Mouse (Mus musculus) heart, postnatal 10 days (tissue): ENCODE data around the gene Olfr122. TPM values are rescaled to one million over a fixed set of nuclear protein-coding genes. Genes with fewer than 3 reads are reported as not detected.

Experiments used
- DNase-seq, 2 experiments: peaks; one replicate each; pipeline ENCODE4 v3.0.0; 2021
- intact Hi-C: fragments of 180-260 bp; cut with DNase I; formaldehyde crosslinking; loops from one replicate; pipeline ENCODE4 v1.15.1; 2025
- total RNA-seq, 2 experiments: library from RNA; stranded (reverse); gene quantifications; 2 replicates each; pipeline ENCODE4 v1.2.3; 2021

The Olfr122 gene
- not detected for total RNA-seq

- intact Hi-C loops, result no loop called here
Observed at GRCm38 (mm10) chr17:37768307-37768706, at the start of gene Olfr122. Olfr122 (plus strand) TSS chr17:37768607.

DNA sequence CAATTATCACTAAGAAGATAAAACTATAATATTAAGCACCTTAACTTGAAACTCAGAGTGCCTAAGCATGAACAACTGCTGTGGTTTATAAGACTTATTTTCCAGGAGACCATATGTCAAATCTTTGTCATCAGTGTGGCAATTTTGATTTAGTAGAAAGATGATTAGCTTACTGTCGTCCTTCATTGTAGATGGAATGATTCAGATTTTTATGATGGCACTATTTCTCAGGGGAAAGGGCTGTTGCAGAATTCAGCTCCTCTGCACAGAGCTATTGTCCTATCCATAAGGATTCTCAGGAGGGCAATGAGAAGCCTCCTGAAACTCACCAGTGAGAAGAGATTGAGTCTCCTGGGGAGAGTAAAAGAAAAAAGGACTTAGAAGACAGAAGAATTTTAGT is 46.9 kb upstream of the Olfr122 start, which contains the start of gene Olfr120:
Gene Olfr120 (plus strand): TSS at position 301 of the 400 bp plus-strand sequence.
- DNase-seq, result no peak
- intact Hi-C loops, result no loop called here

More at GRCm38 (mm10) chr17:37768307-37768706, at the start of gene Olfr122:
- no peak for DNase-seq

DNA sequence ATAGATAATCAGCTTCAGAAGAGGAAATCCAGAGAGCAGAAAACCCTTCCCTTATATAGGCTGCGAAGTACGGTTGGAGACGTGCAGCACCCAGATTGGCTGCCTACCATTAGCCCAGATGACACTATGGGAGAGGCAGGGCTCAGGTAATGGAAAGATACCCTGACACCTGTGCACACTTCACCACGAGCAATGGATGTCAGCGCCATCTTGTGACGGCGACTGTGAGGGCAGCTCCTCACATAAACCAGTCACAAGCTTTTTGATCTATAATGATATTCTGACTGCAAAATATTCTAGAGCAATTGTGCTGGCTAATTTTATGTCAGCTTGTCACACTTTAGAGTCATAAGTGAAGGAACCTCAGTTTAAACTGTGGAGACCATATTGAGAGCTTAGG is 30.3 kb upstream of the Olfr122 start:
- intact Hi-C loops, result no loop called here
- DNase-seq, result no peak

- DNase-seq, result no peak
- intact Hi-C loops, result no loop called here
Observed at GRCm38 (mm10) chr17:37793229-37793628, 24.8 kb downstream of the Olfr122 start, which contains the start of gene Olfr123. Olfr123 (plus strand) TSS chr17:37793529.

DNA sequence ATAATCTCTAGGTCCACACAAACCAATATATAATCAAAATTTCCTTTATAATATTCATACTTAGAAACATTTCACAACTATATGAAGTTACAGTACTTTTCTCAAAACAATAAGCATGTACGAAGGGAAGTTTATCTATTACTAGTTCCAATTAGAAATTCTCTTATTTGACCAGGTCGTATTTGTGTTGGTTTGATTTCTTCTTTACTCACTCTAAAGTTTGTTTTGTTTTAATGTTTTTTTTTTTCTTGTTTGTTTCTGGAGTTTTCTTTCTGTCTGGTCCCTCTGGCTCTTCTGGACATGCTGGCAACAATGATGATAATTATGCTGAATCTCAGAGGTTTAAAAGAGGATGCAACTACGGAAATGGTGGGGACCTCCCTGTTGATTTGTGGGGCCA is 31.2 kb downstream of the Olfr122 start, which contains the start of gene Olfr124:
Gene Olfr124 (plus strand): TSS at position 301 of the 400 bp plus-strand sequence.
- intact Hi-C loops, result no loop called here
- DNase-seq, result no peak

Other genes starting within 250 kb of the Olfr122 start
- gene Olfr112, start 199.2 kb upstream of the Olfr122 start, total RNA-seq, result not detected
- not detected for gene Olfr113, start 190.9 kb upstream of the Olfr122 start, total RNA-seq
- not detected for gene Olfr114, start 175.9 kb upstream of the Olfr122 start, total RNA-seq
- not detected for gene Olfr115, start 141.5 kb upstream of the Olfr122 start, total RNA-seq
- not detected for gene Olfr116, start 141.4 kb upstream of the Olfr122 start, total RNA-seq
- gene Olfr117, start 104.8 kb upstream of the Olfr122 start, total RNA-seq, result not detected
- not detected for gene Olfr118, start 101.6 kb upstream of the Olfr122 start, total RNA-seq
- gene Olfr119, start 72.0 kb upstream of the Olfr122 start, total RNA-seq, result not detected
- gene Olfr120, start 46.8 kb upstream of the Olfr122 start, total RNA-seq, result not detected
- gene Olfr121, start 19.8 kb upstream of the Olfr122 start, total RNA-seq, result not detected
- not detected for gene Olfr123, start 24.9 kb downstream of the Olfr122 start, total RNA-seq
- not detected for gene Olfr124, start 31.3 kb downstream of the Olfr122 start, total RNA-seq
- not detected for gene Olfr125, start 64.3 kb downstream of the Olfr122 start, total RNA-seq
- gene Olfr126, start 78.9 kb downstream of the Olfr122 start, total RNA-seq, result not detected
- not detected for gene Olfr127, start 131.8 kb downstream of the Olfr122 start, total RNA-seq
- gene Olfr128, start 151.9 kb downstream of the Olfr122 start, total RNA-seq, result not detected
- not detected for gene Olfr761, start 184.5 kb downstream of the Olfr122 start, total RNA-seq